Mouse (Mus musculus): ENCODE measurements at regions not wholly inside any gene's neighbourhood (a gene's known extent, or its start where the extent isn't known, plus 50 kb on each side); places are given as distances from the start of the nearest gene placed in this dataset.

DNA sequence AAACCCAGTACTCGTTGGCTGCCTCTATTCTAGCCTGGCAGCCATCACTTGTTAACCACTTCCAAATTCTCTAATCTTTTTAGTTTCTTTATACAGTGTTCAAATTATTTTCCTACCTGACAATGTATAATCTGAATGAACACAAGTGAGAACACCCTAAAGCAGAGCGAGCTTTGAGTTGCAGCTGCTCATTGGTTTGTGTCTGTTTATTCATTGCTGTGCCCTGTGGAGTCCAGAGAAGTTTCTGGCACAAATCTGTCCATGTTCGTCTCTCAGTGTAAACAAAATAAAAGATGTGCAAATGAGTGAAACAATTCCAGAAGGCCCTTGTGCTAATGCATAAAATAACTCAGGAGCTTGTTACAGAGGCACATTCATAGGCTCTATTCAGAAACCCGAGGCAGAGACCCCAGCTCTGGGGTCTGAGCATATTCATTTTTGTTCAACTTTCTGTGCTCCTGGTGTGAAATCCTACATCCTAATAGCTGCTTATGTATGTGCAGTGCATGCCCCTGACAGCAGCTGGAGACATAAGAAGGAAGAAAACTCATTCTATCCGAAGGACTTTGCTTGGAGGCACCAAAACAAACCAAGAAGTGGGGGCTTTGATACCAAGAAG is 469.5 kb upstream of the Kdm8 start:
- H3K9ac ChIP-seq (replicated peaks): no peak overlapping the region
- H3K4me1 ChIP-seq (replicated peaks): no peaks in the 10 kb centered on the region
- H3K36me3 ChIP-seq: no peaks in the 10 kb centered on the region
- no peak overlapping the region for H3K27ac ChIP-seq
- H3K9me3 ChIP-seq: no peaks in the 10 kb centered on the region
- 57% methylated on average over 5 of the region's 5 CpGs for WGBS
- H3K27me3 ChIP-seq: no peaks in the 10 kb centered on the region
- no peak overlapping the region for H3K4me2 ChIP-seq (replicated peaks)
- no peak for ATAC-seq
- no peak overlapping the region for H3K4me3 ChIP-seq (replicated peaks)

DNA sequence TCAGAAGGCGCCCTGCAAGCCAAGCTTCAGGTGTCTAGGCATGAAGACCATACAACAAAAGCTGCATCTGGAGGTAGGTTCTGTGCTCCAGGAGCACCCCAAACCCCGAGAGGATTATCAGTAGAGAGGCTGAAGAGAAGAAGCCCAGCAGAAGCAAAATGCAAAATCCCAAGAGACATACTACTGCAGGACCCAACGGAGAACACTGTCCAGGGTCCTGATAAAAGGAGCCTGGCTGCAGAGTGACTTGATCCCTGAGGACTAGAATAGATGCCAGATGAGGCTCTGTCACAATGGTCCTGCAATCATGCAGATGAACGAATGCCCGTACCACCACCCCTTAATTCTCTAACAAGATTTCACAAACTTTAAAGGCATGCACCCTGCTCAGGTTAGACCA is 455.0 kb upstream of the Kdm8 start:
- Histone ChIP-seq H3K4me3 (replicated peaks) (no peak overlapping the region), H3K27ac (no peak overlapping the region), H3K27me3 (no peaks in the 10 kb centered on the region), H3K36me3 (no peaks in the 10 kb centered on the region), H3K9me3 (no peaks in the 10 kb centered on the region), H3K9ac (replicated peaks) (no peak overlapping the region), H3K4me1 (replicated peaks) (0 out of 2 replicates have a peak, but pooled peaks cover 2% of the 10 kb centered on the region), H3K4me2 (replicated peaks) (no peak overlapping the region)
- ATAC-seq: no peak
- 67% methylated on average over 5 of the region's 5 CpGs for WGBS

DNA sequence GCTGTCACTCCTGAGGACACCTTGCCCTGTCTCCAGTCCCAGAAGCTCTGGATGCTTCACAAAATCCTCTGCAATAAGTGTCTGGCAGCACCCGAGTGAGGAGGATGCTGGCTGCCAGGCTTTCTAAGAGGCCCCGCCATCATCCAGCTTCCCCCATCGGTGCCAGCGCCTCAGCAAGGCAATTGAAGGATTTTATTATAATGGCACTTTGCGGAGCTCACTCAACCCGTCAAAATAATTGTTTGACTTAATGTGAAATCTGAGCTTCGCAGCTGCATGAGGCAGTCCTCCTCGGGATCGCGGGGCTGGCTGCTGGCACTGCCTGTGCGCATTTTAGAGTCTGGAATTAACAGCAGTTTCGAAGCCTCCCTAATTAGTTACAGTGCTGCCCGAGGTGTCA is 453.8 kb upstream of the Kdm8 start:
- ATAC-seq: no peak
- 0 out of 2 replicates have a peak overlapping the region, but pooled peaks have one; percentile 28 for H3K9ac ChIP-seq (replicated peaks)
- H3K27ac ChIP-seq: peak overlapping the region; percentile 26; the same call in 1 of the 2 replicates
- H3K9me3 ChIP-seq: no peaks in the 10 kb centered on the region
- no peaks in the 10 kb centered on the region for H3K27me3 ChIP-seq
- H3K36me3 ChIP-seq: no peaks in the 10 kb centered on the region
- 0 out of 2 replicates have a peak, but pooled peaks cover 2% of the 10 kb centered on the region for H3K4me1 ChIP-seq (replicated peaks)
- no peak overlapping the region for H3K4me3 ChIP-seq (replicated peaks)
- 37% methylated on average over 13 of the region's 13 CpGs for WGBS
- peak overlapping the region; percentile 26 for H3K4me2 ChIP-seq (replicated peaks)

DNA sequence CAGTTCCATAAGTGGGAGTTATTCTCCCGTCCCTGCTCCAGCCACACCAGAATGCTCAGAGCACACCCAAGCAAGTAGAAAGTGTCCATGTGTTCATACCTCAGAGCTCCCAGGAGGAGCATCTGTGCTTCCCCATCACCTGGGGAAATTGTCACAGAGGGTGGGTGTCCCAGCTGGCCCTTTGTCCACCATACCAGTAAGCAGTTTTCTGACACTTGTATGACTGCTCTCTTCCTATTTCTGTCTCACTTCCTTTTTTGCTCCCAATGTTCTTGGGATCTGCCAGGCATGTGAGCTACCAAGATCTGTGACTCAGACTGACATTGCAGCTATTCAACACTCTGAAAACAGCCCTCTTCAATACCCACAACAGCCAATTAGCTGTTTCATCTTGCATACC is 447.9 kb upstream of the Kdm8 start:
- no peak for ATAC-seq
- Histone ChIP-seq H3K27ac (no peak overlapping the region), H3K9ac (replicated peaks) (no peak overlapping the region), H3K4me2 (replicated peaks) (no peak overlapping the region), H3K4me1 (replicated peaks) (no peaks in the 10 kb centered on the region; the same call in 1 of the 2 replicates), H3K27me3 (no peaks in the 10 kb centered on the region), H3K36me3 (no peaks in the 10 kb centered on the region), H3K4me3 (replicated peaks) (no peak overlapping the region), H3K9me3 (0 out of 2 replicates have a peak, but pooled peaks cover 5% of the 10 kb centered on the region)
- 96% methylated on average over 1 of the region's 1 CpGs for WGBS

DNA sequence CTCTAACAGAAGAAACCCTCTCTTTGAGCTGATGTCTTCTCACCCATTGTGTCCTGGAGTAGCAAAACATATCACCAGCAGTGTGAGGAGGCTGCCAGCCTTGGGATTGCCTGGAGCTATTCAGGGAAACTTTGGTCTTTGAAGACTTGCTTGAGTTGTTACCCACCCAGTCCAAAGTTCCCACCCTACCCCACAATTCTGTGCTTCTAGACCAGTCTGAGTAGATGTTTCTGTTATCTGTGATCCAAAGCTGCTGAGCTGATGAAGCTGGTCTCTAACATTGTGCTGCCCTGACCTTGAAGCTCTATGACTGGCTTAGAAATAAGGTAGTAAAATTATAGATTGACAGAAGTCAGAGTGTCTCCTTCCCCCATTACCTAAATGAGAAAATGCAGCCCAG is 443.8 kb upstream of the Kdm8 start:
- Histone ChIP-seq H3K27ac (no peak overlapping the region), H3K4me1 (replicated peaks) (no peaks in the 10 kb centered on the region; the same call in 1 of the 2 replicates), H3K9me3 (0 out of 2 replicates have a peak, but pooled peaks cover 5% of the 10 kb centered on the region), H3K36me3 (no peaks in the 10 kb centered on the region), H3K9ac (replicated peaks) (no peak overlapping the region), H3K4me3 (replicated peaks) (no peak overlapping the region), H3K4me2 (replicated peaks) (no peak overlapping the region), H3K27me3 (no peaks in the 10 kb centered on the region)
- no peak for ATAC-seq

DNA sequence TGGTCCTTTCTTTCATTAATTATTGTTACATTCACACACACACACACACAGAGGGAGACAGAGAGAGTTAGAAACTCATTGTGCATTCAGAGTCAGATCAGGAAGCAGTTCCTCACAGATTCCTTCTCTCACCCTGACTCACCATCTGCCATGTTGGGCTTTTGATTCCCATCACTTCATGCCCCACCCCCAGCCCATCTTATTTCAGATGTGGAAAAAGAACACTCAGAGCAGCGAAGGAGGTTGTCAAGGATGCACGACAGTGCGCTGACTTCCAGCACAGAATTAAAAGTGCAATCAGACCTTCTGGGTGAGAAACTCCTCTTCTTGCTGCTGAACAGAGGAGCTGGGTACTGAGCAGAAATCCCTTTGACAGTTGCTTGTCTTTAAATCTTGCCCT is 438.8 kb upstream of the Kdm8 start:
- no peak for ATAC-seq

DNA sequence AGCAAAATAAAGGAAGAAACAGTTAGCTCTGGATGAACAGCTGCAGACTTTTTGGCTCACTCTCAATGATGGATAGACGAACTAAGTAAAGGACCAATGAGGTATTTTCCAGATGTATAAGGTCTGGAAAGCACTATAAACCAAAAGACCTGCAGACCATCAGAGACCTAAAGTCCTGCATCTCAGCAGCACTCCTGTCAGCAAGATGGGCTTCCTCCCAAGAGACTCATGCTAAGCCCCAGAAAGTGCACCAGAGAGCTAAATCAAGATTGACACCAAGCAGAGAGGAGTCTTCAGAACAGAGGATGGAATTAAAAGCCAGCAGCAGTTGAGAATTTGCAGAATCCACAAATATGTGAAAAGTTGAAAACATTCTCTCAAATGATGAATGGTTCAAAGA is 425.2 kb upstream of the Kdm8 start:
- WGBS: 84% methylated on average over 1 of the region's 1 CpGs

More for the DNA sequence above, 438.8 kb upstream of the Kdm8 start:
- H3K4me3 ChIP-seq (replicated peaks): no peak overlapping the region
- H3K9me3 ChIP-seq: no peaks in the 10 kb centered on the region
- no peak overlapping the region for H3K27ac ChIP-seq
- no peak overlapping the region for H3K4me2 ChIP-seq (replicated peaks)
- H3K9ac ChIP-seq (replicated peaks): no peak overlapping the region
- H3K4me1 ChIP-seq (replicated peaks): peaks cover 3% of the 10 kb centered on the region; the same call in 1 of the 2 replicates
- H3K36me3 ChIP-seq: no peaks in the 10 kb centered on the region
- no peaks in the 10 kb centered on the region for H3K27me3 ChIP-seq
- WGBS: 61% methylated on average over 3 of the region's 3 CpGs

DNA sequence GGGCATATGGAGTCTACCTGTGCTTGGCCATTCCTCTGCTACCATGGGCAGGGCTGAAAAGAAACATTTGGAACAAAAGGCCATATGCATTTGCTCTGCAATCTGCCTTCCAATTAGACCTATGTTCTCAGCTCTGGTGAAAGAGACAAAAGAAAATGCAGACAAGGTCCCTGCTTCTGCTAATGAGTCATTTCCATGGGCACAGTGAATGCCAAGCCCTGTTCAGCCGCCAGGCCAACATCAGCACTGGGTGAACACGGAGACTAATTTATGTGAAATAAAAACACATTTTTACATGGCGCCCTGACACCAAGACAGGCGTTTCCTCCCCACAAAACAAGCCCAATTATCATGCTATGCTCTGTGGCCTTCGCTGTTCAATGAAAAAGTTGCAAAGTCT is 419.5 kb upstream of the Kdm8 start:
- no peak overlapping the region for H3K4me2 ChIP-seq (replicated peaks)
- 82% methylated on average over 5 of the region's 5 CpGs for WGBS
- H3K36me3 ChIP-seq: no peaks in the 10 kb centered on the region
- H3K4me3 ChIP-seq (replicated peaks): no peak overlapping the region
- H3K9me3 ChIP-seq: no peaks in the 10 kb centered on the region
- H3K27me3 ChIP-seq: no peaks in the 10 kb centered on the region
- no peak overlapping the region for H3K27ac ChIP-seq
- no peak for ATAC-seq
- no peaks in the 10 kb centered on the region for H3K4me1 ChIP-seq (replicated peaks)
- H3K9ac ChIP-seq (replicated peaks): no peak overlapping the region

More for the DNA sequence above, 425.2 kb upstream of the Kdm8 start:
- no peak overlapping the region for H3K4me2 ChIP-seq (replicated peaks)
- H3K27ac ChIP-seq: no peak overlapping the region
- H3K27me3 ChIP-seq: no peaks in the 10 kb centered on the region
- no peak overlapping the region for H3K9ac ChIP-seq (replicated peaks)
- ATAC-seq: no peak
- no peaks in the 10 kb centered on the region for H3K9me3 ChIP-seq
- no peaks in the 10 kb centered on the region for H3K36me3 ChIP-seq
- no peaks in the 10 kb centered on the region for H3K4me1 ChIP-seq (replicated peaks)
- H3K4me3 ChIP-seq (replicated peaks): no peak overlapping the region

DNA sequence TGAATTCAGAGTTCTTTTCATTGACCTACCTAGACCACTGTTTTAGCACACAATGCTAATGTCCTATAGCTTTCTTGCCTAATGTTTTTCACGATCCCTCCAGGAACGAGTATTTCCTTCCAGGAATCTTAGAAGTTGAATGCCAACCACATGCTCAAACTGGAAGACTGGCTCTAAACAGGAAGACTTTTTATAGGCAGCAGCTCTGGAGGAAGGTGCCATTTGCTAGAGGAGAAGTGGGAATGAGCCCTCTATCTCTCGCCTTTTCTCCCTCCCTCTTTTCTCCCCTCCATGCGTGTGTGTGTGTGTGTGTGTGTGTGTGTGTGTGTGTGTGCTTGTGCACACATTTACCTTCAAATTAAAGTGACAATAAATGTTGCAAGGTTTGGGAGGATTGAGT is 410.7 kb upstream of the Kdm8 start:
- no peak for ATAC-seq

DNA sequence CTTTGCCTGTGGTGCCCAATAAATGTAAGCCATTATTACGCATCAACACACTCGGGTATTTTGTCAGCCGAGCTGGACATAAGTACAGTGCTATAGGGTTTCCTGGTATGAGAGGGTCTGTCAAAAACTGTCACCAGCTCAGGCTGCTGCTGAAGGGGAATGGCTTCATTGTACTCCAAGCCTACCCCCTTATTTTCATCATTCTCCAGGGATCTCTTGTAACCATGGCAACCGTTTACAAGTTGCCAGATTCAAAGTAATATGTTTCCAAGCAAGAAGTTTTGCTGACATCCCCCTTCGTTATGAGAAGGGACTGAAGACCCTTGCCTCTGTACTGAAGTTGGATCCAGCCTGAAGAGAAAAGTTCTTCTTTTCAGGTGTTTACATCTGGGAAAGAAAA is 410.3 kb upstream of the Kdm8 start:
- 0 out of 2 replicates have a peak, but pooled peaks have one; percentile 45 for ATAC-seq
- H3K4me1 ChIP-seq (replicated peaks): peaks cover 37% of the 10 kb centered on the region
- no peaks in the 10 kb centered on the region for H3K27me3 ChIP-seq
- H3K9ac ChIP-seq (replicated peaks): no peak overlapping the region
- H3K27ac ChIP-seq: no peak overlapping the region
- H3K4me2 ChIP-seq (replicated peaks): no peak overlapping the region
- H3K36me3 ChIP-seq: no peaks in the 10 kb centered on the region
- 70% methylated on average over 5 of the region's 5 CpGs for WGBS
- H3K4me3 ChIP-seq (replicated peaks): no peak overlapping the region
- no peaks in the 10 kb centered on the region for H3K9me3 ChIP-seq

More for the DNA sequence above, 410.7 kb upstream of the Kdm8 start:
- H3K36me3 ChIP-seq: no peaks in the 10 kb centered on the region
- peaks cover 32% of the 10 kb centered on the region for H3K4me1 ChIP-seq (replicated peaks)
- H3K4me3 ChIP-seq (replicated peaks): no peak overlapping the region
- H3K9ac ChIP-seq (replicated peaks): no peak overlapping the region
- WGBS: 85% methylated on average over 4 of the region's 4 CpGs
- H3K9me3 ChIP-seq: no peaks in the 10 kb centered on the region
- no peaks in the 10 kb centered on the region for H3K27me3 ChIP-seq
- no peak overlapping the region for H3K27ac ChIP-seq
- H3K4me2 ChIP-seq (replicated peaks): no peak overlapping the region

DNA sequence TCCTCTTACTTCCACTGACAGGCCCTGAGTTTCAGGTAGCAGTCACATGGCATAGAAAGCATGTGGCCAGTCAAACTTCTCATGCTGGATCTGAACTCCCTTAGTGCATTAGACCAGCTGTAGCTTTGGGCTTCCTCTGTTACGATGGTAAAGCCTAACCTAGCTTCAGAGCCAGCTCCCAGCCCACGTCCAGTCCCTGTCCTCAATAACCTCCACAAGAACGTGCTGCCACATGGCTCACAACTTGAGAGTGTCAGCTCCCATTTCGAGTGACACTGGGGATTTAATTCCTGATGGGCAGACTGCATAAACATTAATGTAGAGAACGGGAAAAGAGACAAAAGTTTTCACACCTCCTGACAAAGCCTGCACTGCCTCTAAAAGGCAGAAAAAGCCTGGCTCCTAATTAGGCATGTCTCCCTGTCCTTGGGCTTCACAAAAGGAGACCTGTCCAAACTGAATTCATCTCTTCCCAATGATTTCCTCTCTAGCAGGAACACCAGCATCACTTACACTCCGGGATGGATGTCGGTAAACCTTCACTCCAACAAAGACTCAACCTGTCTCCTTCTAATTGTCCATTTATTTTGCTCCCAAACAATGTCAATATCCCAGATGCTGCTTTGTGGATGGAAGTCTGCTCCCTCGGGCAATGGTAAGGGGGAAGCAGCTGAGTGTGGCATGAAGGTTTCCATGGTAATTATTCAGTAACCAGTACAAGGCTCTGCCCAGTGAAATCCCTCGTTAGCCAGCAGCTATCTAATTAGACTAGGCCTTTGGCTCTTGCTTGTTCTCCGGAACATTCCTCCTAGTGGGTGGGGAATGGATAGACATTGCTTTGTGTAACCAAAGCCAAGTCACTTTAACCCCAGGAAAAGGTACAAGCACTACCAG is 408.1 kb upstream of the Kdm8 start:
- WGBS: 30% methylated on average over 10 of the region's 10 CpGs
- Histone ChIP-seq H3K9me3 (no peaks in the 10 kb centered on the region), H3K27ac (peak overlapping the region; percentile 56; the same call in 1 of the 2 replicates), H3K27me3 (no peaks in the 10 kb centered on the region), H3K9ac (replicated peaks) (no peak overlapping the region), H3K4me2 (replicated peaks) (no peak overlapping the region), H3K4me1 (replicated peaks) (peaks cover 38% of the 10 kb centered on the region), H3K36me3 (no peaks in the 10 kb centered on the region), H3K4me3 (replicated peaks) (no peak overlapping the region)
- peak; percentile 68 for ATAC-seq

DNA sequence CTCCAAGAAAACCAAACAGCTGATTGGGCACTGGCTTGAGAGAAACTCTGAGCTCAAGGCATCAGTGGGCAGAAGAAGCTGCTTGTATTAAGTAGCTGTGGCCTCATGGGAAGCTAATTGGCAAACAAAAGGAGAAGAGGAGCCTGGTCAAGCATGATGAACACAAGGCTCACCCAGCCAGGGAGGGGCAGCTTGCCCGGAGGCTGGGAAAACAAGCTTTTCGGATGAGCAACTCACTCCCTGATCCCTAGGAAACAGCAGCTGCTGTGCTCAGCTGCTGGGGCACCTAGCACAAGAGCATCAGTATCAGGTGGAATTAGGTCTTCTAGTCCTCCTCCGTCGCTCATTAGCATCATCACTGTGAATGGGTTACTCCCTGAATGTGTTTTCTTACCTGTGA is 405.6 kb upstream of the Kdm8 start:
- no peak overlapping the region for H3K4me3 ChIP-seq (replicated peaks)
- H3K27ac ChIP-seq: no peak overlapping the region
- H3K36me3 ChIP-seq: no peaks in the 10 kb centered on the region
- ATAC-seq: 0 out of 2 replicates have a peak, but pooled peaks have one; percentile 20
- H3K27me3 ChIP-seq: no peaks in the 10 kb centered on the region
- H3K9ac ChIP-seq (replicated peaks): no peak overlapping the region
- no peak overlapping the region for H3K4me2 ChIP-seq (replicated peaks)
- H3K4me1 ChIP-seq (replicated peaks): peaks cover 36% of the 10 kb centered on the region
- WGBS: 37% methylated on average over 4 of the region's 4 CpGs
- H3K9me3 ChIP-seq: no peaks in the 10 kb centered on the region

Measured in midbrain, embryonic 13.5 days (tissue).